Mouse (Mus musculus): ENCODE measurements around the gene Fam189a2.

Gene Fam189a2

GRCm38 (mm10) chr19:23925541-23925940 lies 105.3 kb downstream of the Fam189a2 start:
- no peak for DNase-seq (ENCODE audit: low spot score)

DNA sequence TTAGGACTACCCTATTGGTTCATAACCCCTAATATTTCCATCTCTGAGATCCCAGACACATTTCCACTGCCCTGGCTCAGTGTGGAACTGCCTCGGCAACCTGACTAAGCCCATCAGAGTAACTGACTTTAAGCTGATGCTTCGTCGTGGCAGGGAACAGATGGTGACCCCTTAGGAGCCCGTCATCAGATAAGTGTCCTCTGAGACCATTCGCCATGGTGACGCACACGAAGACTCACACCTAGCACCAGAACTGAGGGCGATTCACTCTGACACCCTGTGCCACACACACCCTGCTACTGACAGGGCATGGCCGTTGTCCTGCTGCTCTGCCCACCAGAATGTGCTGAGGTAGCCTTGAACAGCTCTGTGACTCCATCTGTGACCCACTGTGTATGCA lies 106.0 kb downstream of the Fam189a2 start:
- DNase-seq (ENCODE audit: low spot score), result no peak

GRCm38 (mm10) chr19:23924057-23924456 lies 106.8 kb downstream of the Fam189a2 start:
- DNase-seq (ENCODE audit: low spot score), result no peak
